10 mouse cellular contexts compared by ENCODE assay signal in the genomic region with DNA sequence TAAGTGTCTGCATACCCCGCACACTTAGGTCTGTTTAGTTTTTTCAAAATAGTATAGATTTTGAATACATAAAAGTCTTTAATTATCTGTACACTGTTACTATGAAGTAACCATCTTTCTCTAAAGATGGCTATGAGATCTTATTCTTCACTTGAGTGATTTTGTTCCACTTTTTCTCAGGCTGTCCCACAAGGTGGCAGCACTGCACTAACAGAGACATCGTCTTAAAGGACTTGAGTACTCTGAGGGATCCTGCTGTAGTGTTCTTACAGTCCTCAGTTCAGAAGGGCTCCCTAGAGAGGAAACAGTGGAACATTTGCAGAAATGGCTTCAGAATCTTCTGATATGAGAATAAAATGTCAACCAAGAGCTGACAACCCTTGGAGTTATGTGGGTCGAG. TPM values are rescaled to one million over a fixed set of nuclear protein-coding genes. Genes with fewer than 3 reads are reported as not detected.
A peak's percentile ranks its signal among the peaks of the same experiment; 100 is the strongest.
DNase-seq lines count a peak whose midpoint lies in the region; ATAC-seq and TF ChIP-seq lines count a peak whose summit lies in the region.
"Had no signal": no experiment of that assay in that cellular context is flagged by ENCODE, and none has a peak within 500 bp of the region (broad histone marks: within the 10 kb centered on the region; RNA-seq: fewer than 3 reads in every experiment).

No protein-coding gene starts in this region.

- no peaks in the 10 kb centered on the region for H3K9me3 ChIP-seq in heart, postnatal 0 days (replicated peaks; ENCODE audit: control insufficient read depth, low read length)
- H3K9me3 ChIP-seq in embryonic facial prominence, embryonic 11.5 days (replicated peaks; ENCODE audit: control insufficient read depth, low read length), result no peaks in the 10 kb centered on the region
- H3K9me3 ChIP-seq: embryonic facial prominence, embryonic 12.5 days; limb, embryonic 15.5 days had no signal

- no peak for ATAC-seq in heart, postnatal 0 days (ENCODE audit: insufficient read depth, low read depth)
- ATAC-seq in embryonic facial prominence, embryonic 11.5 days (replicated peaks; ENCODE audit: insufficient number of reproducible peaks, low FRiP score, low TSS enrichment, low read depth), result no peak
- peak; percentile 41; the same call in 1 of the 2 replicates for ATAC-seq in neutrophil, adult 5-6 weeks (ENCODE audit: extremely low read depth, insufficient number of reproducible peaks, low FRiP score, poor library complexity, severe bottlenecking)

- peak; percentile 16 for DNase-seq in heart, postnatal 0 days (ENCODE audit: low spot score)
- DNase-seq in heart, adult 11 months, result no peak
- peak; percentile 57 for DNase-seq in CD4-positive helper T cell, adult 2 months (ENCODE audit: low read depth, low spot score)
- DNase-seq in adrenal gland, postnatal 10 days, result peak; percentile 64
- DNase-seq in embryonic facial prominence, embryonic 11.5 days (ENCODE audit: low spot score), result peak; percentile 78
- DNase-seq in layer of hippocampus, adult 9-10 months (ENCODE audit: low spot score), result peak; percentile 44
- DNase-seq in thymus, postnatal 36 days, result peak; percentile 45 to 49

- WGBS in heart, postnatal 0 days, result 60% methylated on average over 3 of the region's 3 CpGs
- WGBS in embryonic facial prominence, embryonic 11.5 days, result 64% methylated on average over 3 of the region's 3 CpGs

- H3K4me2 ChIP-seq in heart, postnatal 0 days (ENCODE audit: low read depth, low read length), result no peak overlapping the region
- H3K4me2 ChIP-seq in embryonic facial prominence, embryonic 11.5 days (ENCODE audit: low read depth, low read length), result no peak overlapping the region
- H3K4me2 ChIP-seq: embryonic facial prominence, embryonic 12.5 days; limb, embryonic 15.5 days had no signal

- no peak overlapping the region for H3K4me3 ChIP-seq in heart, postnatal 0 days (ENCODE audit: low read depth, low read length)
- no peak overlapping the region for H3K4me3 ChIP-seq in embryonic facial prominence, embryonic 11.5 days (ENCODE audit: low read depth, low read length)
- H3K4me3 ChIP-seq: embryonic facial prominence, embryonic 12.5 days; limb, embryonic 15.5 days had no signal

- no peak for TF ChIP-seq EP300 in heart, postnatal 0 days (IDR thresholded peaks at IDR 0.05; ENCODE audit: low read depth)

- peaks cover 81% of the 10 kb centered on the region for H3K36me3 ChIP-seq in heart, postnatal 0 days (replicated peaks; ENCODE audit: control insufficient read depth, insufficient read depth, low read length)
- H3K36me3 ChIP-seq in embryonic facial prominence, embryonic 11.5 days (replicated peaks; ENCODE audit: control insufficient read depth, insufficient read depth, low read depth, low read length), result peaks cover 2% of the 10 kb centered on the region

- H3K27ac ChIP-seq in heart, postnatal 0 days (ENCODE audit: low read depth), result no peak overlapping the region
- H3K27ac ChIP-seq in embryonic facial prominence, embryonic 11.5 days (replicated peaks; ENCODE audit: low read depth, low read length), result no peak overlapping the region
- H3K27ac ChIP-seq: embryonic facial prominence, embryonic 12.5 days; limb, embryonic 15.5 days had no signal

- no peaks in the 10 kb centered on the region for H3K4me1 ChIP-seq in heart, postnatal 0 days (ENCODE audit: control insufficient read depth, insufficient read depth)
- no peaks in the 10 kb centered on the region for H3K4me1 ChIP-seq in embryonic facial prominence, embryonic 11.5 days (ENCODE audit: control insufficient read depth, insufficient read depth, low read length)
- H3K4me1 ChIP-seq: embryonic facial prominence, embryonic 12.5 days; limb, embryonic 15.5 days had no signal

- no peaks in the 10 kb centered on the region for H3K27me3 ChIP-seq in heart, postnatal 0 days (ENCODE audit: control insufficient read depth, insufficient read depth, low read length)
- H3K27me3 ChIP-seq in embryonic facial prominence, embryonic 11.5 days (ENCODE audit: control insufficient read depth, insufficient read depth, low read length), result no peaks in the 10 kb centered on the region
- H3K27me3 ChIP-seq: embryonic facial prominence, embryonic 12.5 days; limb, embryonic 15.5 days had no signal

- TF ChIP-seq CTCF in heart, postnatal 0 days (IDR thresholded peaks at IDR 0.05; ENCODE audit: low read depth), result peak; percentile 61

- H3K9ac ChIP-seq in heart, postnatal 0 days (replicated peaks; ENCODE audit: low read depth, low read length), result no peak overlapping the region
- no peak overlapping the region for H3K9ac ChIP-seq in embryonic facial prominence, embryonic 11.5 days (replicated peaks; ENCODE audit: low read length)
- H3K9ac ChIP-seq: embryonic facial prominence, embryonic 12.5 days; limb, embryonic 15.5 days had no signal

RNA-seq across cellular contexts. Expression of a gene that starts 25.0 kb away (rescaled TPM):
- 2.6 and 3.6 TPM in 2 replicates for total RNA-seq in heart, postnatal 0 days (2014; rRNA removed; ENCODE audit: low replicate concordance)
- 8.3 and 9.3 TPM in 2 replicates for polyA plus RNA-seq in heart, postnatal 0 days (2015; fragmentation: Nextera tagmentation; extraction: Ambion mirVana)
- total RNA-seq in adrenal gland, postnatal 10 days (2021), result 10 to 100 TPM in 1 of 2 experiments, 1 to 10 TPM in 1; 8.4 to 13.1 TPM
- 13.8 and 16.8 TPM in 2 replicates for polyA plus RNA-seq in embryonic facial prominence, embryonic 11.5 days (2014; fragmentation: Nextera tagmentation; extraction: Ambion mirVana)
- total RNA-seq in neutrophil, adult 5-6 weeks (2017), result 6.5 and 7.6 TPM in 2 replicates

RNA-seq across cellular contexts. Expression of a gene that starts 28.6 kb away (rescaled TPM):
- total RNA-seq in heart, postnatal 0 days (2014; rRNA removed; ENCODE audit: low replicate concordance), result 51.6 and 52.0 TPM in 2 replicates
- polyA plus RNA-seq in heart, postnatal 0 days (2015; fragmentation: Nextera tagmentation; extraction: Ambion mirVana), result 20.1 TPM in 2 replicates
- total RNA-seq in adrenal gland, postnatal 10 days (2021), result 10 to 100 TPM; 78.1 to 96.0 TPM
- polyA plus RNA-seq in embryonic facial prominence, embryonic 11.5 days (2014; fragmentation: Nextera tagmentation; extraction: Ambion mirVana), result 93.5 and 96.0 TPM in 2 replicates
- total RNA-seq in neutrophil, adult 5-6 weeks (2017), result 71.2 and 77.4 TPM in 2 replicates

RNA-seq across cellular contexts. Expression of a gene that starts 40.9 kb away (rescaled TPM):
- not detected in 2 replicates for total RNA-seq in heart, postnatal 0 days (2014; rRNA removed; ENCODE audit: low replicate concordance)
- polyA plus RNA-seq in heart, postnatal 0 days (2015; fragmentation: Nextera tagmentation; extraction: Ambion mirVana), result 0.10 and 0.16 TPM in 2 replicates
- 1 to 10 TPM in 1 of 2 experiments, under 1 TPM in 1; 0.60 to 2.0 TPM for total RNA-seq in adrenal gland, postnatal 10 days (2021)
- 0.56 and 0.81 TPM in 2 replicates for polyA plus RNA-seq in embryonic facial prominence, embryonic 11.5 days (2014; fragmentation: Nextera tagmentation; extraction: Ambion mirVana)
- 0.37 and 0.93 TPM in 2 replicates for total RNA-seq in neutrophil, adult 5-6 weeks (2017)
